Mouse (Mus musculus) stomach, embryonic 16.5 days (tissue): ENCODE measurements around the gene Gnpnat1. TPM values are rescaled to one million over a fixed set of nuclear protein-coding genes. Genes with fewer than 3 reads are reported as not detected.
A peak's percentile ranks its signal among the peaks of the same experiment; 100 is the strongest.

Experiments used
- ATAC-seq: fragments of 200-750 bp; cut with Nextera tagmentation; 2 replicates; pipeline ENCODE4 v1.8.0; 2017; ENCODE audit warnings: moderate number of reproducible peaks, moderate TSS enrichment; ENCODE audit not compliant: insufficient read depth, low FRiP score
- H3K27ac ChIP-seq: fragments of 300-500 bp; sonication (generic); 2 replicates; pipeline ENCODE4 v1.5.1; 2014; ENCODE audit warnings: low read length
- H3K27me3 ChIP-seq: fragments of 300-500 bp; sonication (generic); 2 replicates; pipeline ENCODE4 v1.6.1; 2014; ENCODE audit warnings: low read length, control low read depth, mixed read lengths; ENCODE audit not compliant: control insufficient read depth, insufficient read depth
- H3K36me3 ChIP-seq: fragments of 300-500 bp; sonication (generic); 2 replicates; pipeline ENCODE4 v1.6.1; 2014; ENCODE audit warnings: low read length; ENCODE audit not compliant: control insufficient read depth, insufficient read depth
- H3K4me1 ChIP-seq: fragments of 300-500 bp; sonication (generic); 2 replicates; pipeline ENCODE4 v1.6.1; 2014; ENCODE audit warnings: low read length, control low read depth, mixed read lengths; ENCODE audit not compliant: control insufficient read depth, insufficient read depth
- H3K4me2 ChIP-seq: fragments of 300-500 bp; sonication (generic); 2 replicates; pipeline ENCODE4 v1.6.1; 2014; ENCODE audit warnings: low read depth, low read length, mixed read lengths
- H3K4me3 ChIP-seq: fragments of 300-500 bp; sonication (generic); replicated peaks from 2 replicates; pipeline ENCODE4 v1.5.1; 2014; ENCODE audit warnings: mild to moderate bottlenecking, low read length
- H3K9ac ChIP-seq: fragments of 300-500 bp; sonication (generic); 2 replicates; pipeline ENCODE4 v1.6.1; 2014; ENCODE audit warnings: low read length
- H3K9me3 ChIP-seq: fragments of 300-500 bp; sonication (generic); replicated peaks from 2 replicates; pipeline ENCODE4 v1.6.1; 2016; ENCODE audit warnings: low read length, control low read depth; ENCODE audit not compliant: control insufficient read depth
- WGBS: fragments of 180-500 bp; shearing (Covaris S2); extraction: QIAGEN DNeasy Blood & Tissue Kit; methylation state at CpG from one replicate; pipeline ENCODE4 v1.1.7; 2014; 5-methylcytosine and 5-hydroxymethylcytosine counted together
- polyA plus RNA-seq: library from polyadenylated mRNA; unstranded; fragments of >200 nt; fragmentation: Nextera tagmentation; extraction: Ambion mirVana; gene quantifications from 2 replicates; pipeline ENCODE4 v1.2.1, GENCODE M21; 2015

Gene Gnpnat1
- polyA plus RNA-seq, 1 experiment from 2014 or later, result 55.1 TPM

- no peak overlapping the region for H3K27ac ChIP-seq
- no peaks in the 10 kb centered on the region for H3K4me1 ChIP-seq
- no peak overlapping the region for H3K4me3 ChIP-seq
- H3K9me3 ChIP-seq, result peaks cover 4% of the 10 kb centered on the region; the same call in 1 of the 2 replicates
- no peaks in the 10 kb centered on the region for H3K27me3 ChIP-seq
- H3K36me3 ChIP-seq, result no peaks in the 10 kb centered on the region
- no peak overlapping the region for H3K9ac ChIP-seq
- no peak overlapping the region for H3K4me2 ChIP-seq
- ATAC-seq, result no peak
- WGBS, result 64% methylated on average over 4 of the region's 4 CpGs
These were observed 17.7 kb upstream of the Gnpnat1 start for GRCm38 (mm10) chr14:45422371-45422770.

- Histone ChIP-seq H3K4me3 (no peak overlapping the region), H3K4me1 (no peaks in the 10 kb centered on the region), H3K4me2 (no peak overlapping the region), H3K9me3 (no peaks in the 10 kb centered on the region), H3K36me3 (no peaks in the 10 kb centered on the region), H3K9ac (no peak overlapping the region), H3K27me3 (no peaks in the 10 kb centered on the region), H3K27ac (no peak overlapping the region)
- WGBS, result 71% methylated on average over 4 of the region's 4 CpGs
- no peak for ATAC-seq
These were observed 14.6 kb upstream of the Gnpnat1 start for GRCm38 (mm10) chr14:45419323-45419722.

GRCm38 (mm10) chr14:45418553-45418952 lies 13.8 kb upstream of the Gnpnat1 start:
- H3K4me3 ChIP-seq, result no peak overlapping the region
- H3K9me3 ChIP-seq, result no peaks in the 10 kb centered on the region
- no peak overlapping the region for H3K9ac ChIP-seq
- WGBS, result 76% methylated on average over 3 of the region's 3 CpGs
- H3K4me1 ChIP-seq, result no peaks in the 10 kb centered on the region
- H3K36me3 ChIP-seq, result no peaks in the 10 kb centered on the region
- ATAC-seq, result no peak
- no peak overlapping the region for H3K27ac ChIP-seq
- no peaks in the 10 kb centered on the region for H3K27me3 ChIP-seq
- no peak overlapping the region for H3K4me2 ChIP-seq

GRCm38 (mm10) chr14:45416265-45416664 lies 11.6 kb upstream of the Gnpnat1 start:
- no peak for ATAC-seq
- no peaks in the 10 kb centered on the region for H3K27me3 ChIP-seq
- no peak overlapping the region for H3K4me2 ChIP-seq
- H3K27ac ChIP-seq, result no peak overlapping the region
- no peaks in the 10 kb centered on the region for H3K36me3 ChIP-seq
- WGBS, result 91% methylated on average over 4 of the region's 4 CpGs
- no peak overlapping the region for H3K4me3 ChIP-seq
- no peak overlapping the region for H3K9ac ChIP-seq
- H3K9me3 ChIP-seq, result no peaks in the 10 kb centered on the region
- no peaks in the 10 kb centered on the region for H3K4me1 ChIP-seq

GRCm38 (mm10) chr14:45403651-45404050 lies 1.1 kb downstream of the Gnpnat1 start:
- H3K9ac ChIP-seq, result no peak overlapping the region
- H3K36me3 ChIP-seq, result no peaks in the 10 kb centered on the region
- no peak overlapping the region for H3K27ac ChIP-seq
- ATAC-seq, result no peak
- no peaks in the 10 kb centered on the region for H3K4me1 ChIP-seq
- WGBS, result 77% methylated on average over 7 of the region's 7 CpGs
- H3K27me3 ChIP-seq, result no peaks in the 10 kb centered on the region
- H3K9me3 ChIP-seq, result no peaks in the 10 kb centered on the region
- no peak overlapping the region for H3K4me2 ChIP-seq
- no peak overlapping the region for H3K4me3 ChIP-seq

- no peaks in the 10 kb centered on the region for H3K9me3 ChIP-seq
- no peak overlapping the region for H3K4me2 ChIP-seq
- H3K4me3 ChIP-seq, result no peak overlapping the region
- no peaks in the 10 kb centered on the region for H3K4me1 ChIP-seq
- no peak overlapping the region for H3K27ac ChIP-seq
- H3K27me3 ChIP-seq, result no peaks in the 10 kb centered on the region
- 75% methylated on average over 3 of the region's 3 CpGs for WGBS
- H3K9ac ChIP-seq, result no peak overlapping the region
- no peak for ATAC-seq
- H3K36me3 ChIP-seq, result no peaks in the 10 kb centered on the region
These were observed 4.9 kb downstream of the Gnpnat1 start for GRCm38 (mm10) chr14:45399836-45400235.

- peak overlapping the region; percentile 90 for H3K4me3 ChIP-seq
- H3K36me3 ChIP-seq, result no peaks in the 10 kb centered on the region
- H3K4me1 ChIP-seq, result peaks cover 10% of the 10 kb centered on the region
- H3K9me3 ChIP-seq, result no peaks in the 10 kb centered on the region
- peak; percentile 22; the same call in 1 of the 2 replicates for ATAC-seq
- no peaks in the 10 kb centered on the region for H3K27me3 ChIP-seq
- WGBS, result 16% methylated on average over 3 of the region's 3 CpGs
- peak overlapping the region; percentile 66 for H3K4me2 ChIP-seq
- H3K27ac ChIP-seq, result peak overlapping the region; percentile 91
- peak overlapping the region; percentile 93 for H3K9ac ChIP-seq
These were observed 15.5 kb downstream of the Gnpnat1 start for GRCm38 (mm10) chr14:45389194-45389593.

GRCm38 (mm10) chr14:45388345-45389181 lies 16.1 kb downstream of the Gnpnat1 start:
- no peaks in the 10 kb centered on the region for H3K36me3 ChIP-seq
- H3K4me3 ChIP-seq, result peak overlapping the region; percentile 90
- WGBS, result under 1% methylated on average over 59 of the region's 71 CpGs
- peaks cover 10% of the 10 kb centered on the region for H3K4me1 ChIP-seq
- no peaks in the 10 kb centered on the region for H3K9me3 ChIP-seq
- peak overlapping the region; percentile 93 for H3K9ac ChIP-seq
- H3K27ac ChIP-seq, result peak overlapping the region; percentile 91
- H3K4me2 ChIP-seq, result peak overlapping the region; percentile 66
- peak; percentile 99 for ATAC-seq
- H3K27me3 ChIP-seq, result no peaks in the 10 kb centered on the region

- no peak for ATAC-seq
- no peaks in the 10 kb centered on the region for H3K36me3 ChIP-seq
- peak overlapping the region; percentile 90 for H3K4me3 ChIP-seq
- H3K27me3 ChIP-seq, result no peaks in the 10 kb centered on the region
- peak overlapping the region; percentile 61; the same call in 1 of the 2 replicates for H3K27ac ChIP-seq
- H3K4me1 ChIP-seq, result peaks cover 10% of the 10 kb centered on the region
- WGBS, result 13% methylated on average over 2 of the region's 2 CpGs
- H3K9ac ChIP-seq, result peak overlapping the region; percentile 93; the same call in 1 of the 2 replicates
- H3K9me3 ChIP-seq, result no peaks in the 10 kb centered on the region
- peak overlapping the region; percentile 66 for H3K4me2 ChIP-seq
These were observed 17.2 kb downstream of the Gnpnat1 start for GRCm38 (mm10) chr14:45387480-45387879.
